Mouse (Mus musculus) liver, embryonic 16.5 days (tissue): ENCODE measurements around the gene Ptbp3. TPM values are rescaled to one million over a fixed set of nuclear protein-coding genes. Genes with fewer than 3 reads are reported as not detected.
"Not testable (repeated sequence)": the region's sequence is repeated elsewhere in the genome, so short reads cannot be mapped to it uniquely, and the experiment has no call there.

Experiments used
- ATAC-seq: fragments of 200-750 bp; cut with Nextera tagmentation; 2 replicates; pipeline ENCODE4 v1.8.0; 2017; ENCODE audit warnings: low read depth, mild to moderate bottlenecking, moderate number of reproducible peaks, moderate library complexity
- H3K27ac ChIP-seq: fragments of 300-500 bp; sonication (generic); 2 replicates; pipeline ENCODE4 v1.5.1; 2014; ENCODE audit warnings: mild to moderate bottlenecking, low read length
- H3K27me3 ChIP-seq: fragments of 300-500 bp; sonication (generic); 2 replicates; pipeline ENCODE4 v1.6.1; 2014; ENCODE audit warnings: low read depth, low read length, mixed read lengths; ENCODE audit not compliant: control insufficient read depth, insufficient read depth
- H3K36me3 ChIP-seq: fragments of 300-500 bp; sonication (generic); 2 replicates; pipeline ENCODE4 v1.6.1; 2014; ENCODE audit warnings: mild to moderate bottlenecking; ENCODE audit not compliant: control insufficient read depth, insufficient read depth
- H3K4me1 ChIP-seq: fragments of 300-500 bp; sonication (generic); 2 replicates; pipeline ENCODE4 v1.6.1; 2014; ENCODE audit warnings: low read depth, low read length, mixed read lengths; ENCODE audit not compliant: control insufficient read depth
- H3K4me2 ChIP-seq: fragments of 300-500 bp; sonication (generic); 2 replicates; pipeline ENCODE4 v1.6.1; 2014; ENCODE audit warnings: low read depth, low read length, mixed read lengths
- H3K4me3 ChIP-seq: fragments of 300-500 bp; sonication (generic); 2 replicates; pipeline ENCODE4 v1.5.1; 2014; ENCODE audit warnings: low read depth, mild to moderate bottlenecking, low read length
- H3K9ac ChIP-seq: fragments of 300-500 bp; sonication (generic); 2 replicates; pipeline ENCODE4 v1.6.1; 2014; ENCODE audit warnings: low read depth, low read length
- H3K9me3 ChIP-seq: fragments of 300-500 bp; sonication (generic); replicated peaks from 2 replicates; pipeline ENCODE4 v1.6.1; 2016; ENCODE audit warnings: low read length; ENCODE audit not compliant: control insufficient read depth
- WGBS: fragments of 180-500 bp; shearing (Covaris S2); extraction: QIAGEN DNeasy Blood & Tissue Kit; methylation state at CpG from one replicate; pipeline ENCODE4 v1.1.7; 2014; ENCODE audit not compliant: insufficient replicate concordance; 5-methylcytosine and 5-hydroxymethylcytosine counted together
- polyA plus RNA-seq: library from polyadenylated mRNA; unstranded; fragments of >200 nt; fragmentation: Nextera tagmentation; extraction: Ambion mirVana; gene quantifications from 2 replicates; pipeline ENCODE4 v1.2.1, GENCODE M21; 2015

Gene Ptbp3
- polyA plus RNA-seq, 1 experiment from 2014 or later: 52.4 TPM

- no peaks in the 10 kb centered on the region for H3K9me3 ChIP-seq
- no peaks in the 10 kb centered on the region for H3K36me3 ChIP-seq
- no peak overlapping the region for H3K4me3 ChIP-seq
- no peak for ATAC-seq
- H3K27me3 ChIP-seq: no peaks in the 10 kb centered on the region
- no peak overlapping the region for H3K9ac ChIP-seq
- peaks cover 11% of the 10 kb centered on the region for H3K4me1 ChIP-seq
- no peak overlapping the region for H3K4me2 ChIP-seq
- H3K27ac ChIP-seq: no peak overlapping the region
- 78% methylated on average over 6 of the region's 6 CpGs for WGBS
Observed at GRCm38 (mm10) chr4:59560141-59560540, 11.0 kb upstream of the Ptbp3 start.

DNA sequence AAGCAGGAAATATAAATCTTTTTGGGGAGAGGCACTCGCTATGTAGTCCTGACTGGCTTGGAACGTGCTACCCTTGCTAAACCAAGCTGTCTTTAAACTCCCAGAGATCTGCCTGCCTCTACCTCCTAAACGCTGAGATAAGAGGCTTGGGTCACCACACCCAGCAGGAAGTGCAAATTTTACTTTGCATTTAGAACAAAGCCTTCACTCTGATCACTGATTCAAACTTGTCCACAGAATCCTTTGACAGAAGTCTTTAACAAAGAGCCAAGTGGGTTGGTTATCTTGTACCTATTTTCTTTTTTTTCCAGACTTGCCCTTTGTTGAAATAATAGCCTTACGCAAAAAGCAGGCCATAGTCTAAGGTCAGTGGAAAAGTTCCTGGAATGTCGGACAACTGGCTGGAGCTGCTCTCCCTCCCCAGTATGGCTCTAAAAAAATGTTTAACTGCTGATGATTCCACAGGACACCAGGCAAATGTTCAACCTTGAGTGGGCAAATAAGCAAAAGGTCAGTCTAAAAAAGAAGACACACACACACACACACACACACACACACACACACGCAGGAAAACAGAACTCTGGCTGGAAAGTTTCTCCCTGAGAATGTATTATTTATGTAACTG lies 9.0 kb upstream of the Ptbp3 start:
- peak; percentile 85 for ATAC-seq
- no peaks in the 10 kb centered on the region for H3K9me3 ChIP-seq
- no peak overlapping the region for H3K4me2 ChIP-seq
- H3K36me3 ChIP-seq: no peaks in the 10 kb centered on the region
- peak overlapping the region; percentile 75 for H3K27ac ChIP-seq
- no peak overlapping the region for H3K9ac ChIP-seq
- no peaks in the 10 kb centered on the region for H3K27me3 ChIP-seq
- peaks cover 15% of the 10 kb centered on the region for H3K4me1 ChIP-seq
- H3K4me3 ChIP-seq: no peak overlapping the region
- 57% methylated on average over 6 of the region's 6 CpGs for WGBS

- not testable (repeated sequence) for H3K9me3 ChIP-seq, ATAC-seq
- peak overlapping the region; percentile 14; the same call in 1 of the 2 replicates for H3K27ac ChIP-seq
Observed at GRCm38 (mm10) chr4:59557343-59557742, 8.2 kb upstream of the Ptbp3 start.

DNA sequence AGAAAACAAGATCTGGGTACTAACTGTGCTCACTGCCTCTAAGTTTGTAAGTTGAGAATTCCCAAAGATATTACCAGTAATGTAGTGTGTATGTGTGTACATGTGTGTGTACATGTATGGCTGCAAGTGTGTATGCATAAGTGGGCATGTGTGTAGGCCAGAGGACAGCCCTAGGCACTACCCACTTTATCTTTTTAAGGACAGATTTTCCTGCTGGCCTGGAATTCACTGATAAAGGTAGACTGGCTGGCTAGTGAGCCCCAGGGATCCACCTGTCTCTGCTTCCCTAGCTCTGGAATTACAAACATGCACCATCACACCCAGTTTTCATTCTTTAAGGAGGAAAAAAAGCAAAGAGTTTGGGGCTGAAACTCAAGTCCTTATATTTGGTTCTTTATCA lies 6.0 kb upstream of the Ptbp3 start:
- no peak overlapping the region for H3K4me3 ChIP-seq
- no peaks in the 10 kb centered on the region for H3K9me3 ChIP-seq
- no peak overlapping the region for H3K27ac ChIP-seq
- no peaks in the 10 kb centered on the region for H3K36me3 ChIP-seq
- H3K4me2 ChIP-seq: 0 out of 2 replicates have a peak overlapping the region, but pooled peaks have one; percentile 9
- no peaks in the 10 kb centered on the region for H3K27me3 ChIP-seq
- peak; percentile 72 for ATAC-seq
- H3K4me1 ChIP-seq: peaks cover 18% of the 10 kb centered on the region
- no peak overlapping the region for H3K9ac ChIP-seq

More at GRCm38 (mm10) chr4:59557343-59557742, 8.2 kb upstream of the Ptbp3 start:
- H3K4me3 ChIP-seq, H3K36me3 ChIP-seq, H3K9ac ChIP-seq, H3K4me2 ChIP-seq, H3K27me3 ChIP-seq: not testable (repeated sequence)
- peaks cover 15% of the 10 kb centered on the region for H3K4me1 ChIP-seq
- WGBS: 90% methylated on average over 4 of the region's 4 CpGs

GRCm38 (mm10) chr4:59553576-59553975 lies 4.4 kb upstream of the Ptbp3 start:
- Histone ChIP-seq H3K9ac (0 out of 2 replicates have a peak overlapping the region, but pooled peaks have one; percentile 14), H3K27me3 (no peaks in the 10 kb centered on the region), H3K4me2 (no peak overlapping the region), H3K36me3 (no peaks in the 10 kb centered on the region), H3K9me3 (no peaks in the 10 kb centered on the region), H3K27ac (peak overlapping the region; percentile 23; the same call in 1 of the 2 replicates), H3K4me1 (peaks cover 18% of the 10 kb centered on the region), H3K4me3 (no peak overlapping the region)
- 50% methylated on average over 3 of the region's 3 CpGs for WGBS
- ATAC-seq: no peak

DNA sequence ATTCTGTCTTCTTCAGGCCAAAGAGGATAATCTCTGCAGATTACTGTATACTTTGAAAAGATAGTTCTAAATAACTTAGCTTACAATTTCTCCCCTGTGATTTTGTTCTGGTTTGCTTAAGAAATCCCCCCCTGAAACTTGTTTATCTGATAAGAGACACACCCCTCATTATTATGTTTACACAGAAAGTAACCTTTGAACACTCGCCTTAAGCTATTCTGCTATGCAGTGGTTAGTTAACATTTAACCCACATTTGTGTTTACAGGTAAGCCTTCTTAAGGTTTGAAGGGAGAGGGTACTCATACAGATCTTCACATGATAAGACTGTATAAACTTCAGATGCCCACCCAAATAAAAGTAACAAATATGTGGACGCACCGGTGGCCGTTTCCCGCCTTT lies 3.7 kb upstream of the Ptbp3 start:
- peaks cover 13% of the 10 kb centered on the region for H3K4me1 ChIP-seq
- ATAC-seq: no peak
- H3K9ac ChIP-seq: no peak overlapping the region
- 76% methylated on average over 5 of the region's 5 CpGs for WGBS
- H3K4me2 ChIP-seq: no peak overlapping the region
- H3K27ac ChIP-seq: no peak overlapping the region
- no peak overlapping the region for H3K4me3 ChIP-seq
- no peaks in the 10 kb centered on the region for H3K27me3 ChIP-seq
- no peaks in the 10 kb centered on the region for H3K9me3 ChIP-seq
- H3K36me3 ChIP-seq: no peaks in the 10 kb centered on the region

- Histone ChIP-seq H3K4me1 (peaks cover 14% of the 10 kb centered on the region), H3K27ac (no peak overlapping the region), H3K27me3 (no peaks in the 10 kb centered on the region), H3K4me3 (no peak overlapping the region), H3K9ac (no peak overlapping the region), H3K9me3 (no peaks in the 10 kb centered on the region), H3K36me3 (no peaks in the 10 kb centered on the region), H3K4me2 (no peak overlapping the region)
- no peak for ATAC-seq
- 78% methylated on average over 1 of the region's 1 CpGs for WGBS
Observed at GRCm38 (mm10) chr4:59551901-59552300, 2.7 kb upstream of the Ptbp3 start.

GRCm38 (mm10) chr4:59549977-59550560 lies 905 bp upstream of the Ptbp3 start:
- no peak for ATAC-seq
- Histone ChIP-seq H3K9ac (peak overlapping the region; percentile 99), H3K4me2 (peak overlapping the region; percentile 98), H3K27ac (peak overlapping the region; percentile 98), H3K36me3 (no peaks in the 10 kb centered on the region), H3K27me3 (no peaks in the 10 kb centered on the region), H3K4me3 (peak overlapping the region; percentile 99), H3K4me1 (peaks cover 15% of the 10 kb centered on the region), H3K9me3 (no peaks in the 10 kb centered on the region)
- 9% methylated on average over 11 of the region's 11 CpGs for WGBS

- Histone ChIP-seq H3K27ac (peak overlapping the region; percentile 100), H3K36me3 (no peaks in the 10 kb centered on the region), H3K9me3 (no peaks in the 10 kb centered on the region), H3K4me3 (peak overlapping the region; percentile 99), H3K4me2 (peak overlapping the region; percentile 98), H3K27me3 (no peaks in the 10 kb centered on the region), H3K4me1 (peaks cover 17% of the 10 kb centered on the region), H3K9ac (peak overlapping the region; percentile 100)
- WGBS: under 1% methylated on average over 83 of the region's 83 CpGs
- ATAC-seq: peak; percentile 72
Observed at GRCm38 (mm10) chr4:59548560-59549174, 497 bp downstream of the Ptbp3 start.
